Mouse (Mus musculus): ENCODE results near the gene Dtymk.
"Not testable (repeated sequence)": the region's sequence is repeated elsewhere in the genome, so short reads cannot be mapped to it uniquely, and the experiment has no call there.

Gene Dtymk

DNA sequence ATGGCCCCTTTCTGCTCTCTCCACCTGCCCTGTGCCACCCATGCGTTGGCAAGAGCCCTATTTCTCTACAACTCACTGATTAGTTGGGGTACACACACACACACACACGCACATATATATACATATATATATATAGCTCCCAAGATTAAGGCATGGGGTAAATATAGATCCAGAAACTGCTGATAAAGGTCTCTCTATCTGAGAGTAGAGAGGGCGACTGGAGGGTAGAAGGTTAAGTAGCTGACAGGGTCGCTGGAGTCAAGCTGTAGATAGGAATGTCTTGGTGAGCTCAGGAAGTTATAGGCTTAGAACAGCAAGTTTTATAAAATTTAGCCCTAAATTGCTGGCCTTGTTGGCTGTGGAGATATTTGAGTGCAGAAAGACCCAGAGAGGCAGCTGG lies 3.1 kb upstream of the Dtymk start:
- no peak for DNase-seq (ENCODE audit: low spot score)

DNA sequence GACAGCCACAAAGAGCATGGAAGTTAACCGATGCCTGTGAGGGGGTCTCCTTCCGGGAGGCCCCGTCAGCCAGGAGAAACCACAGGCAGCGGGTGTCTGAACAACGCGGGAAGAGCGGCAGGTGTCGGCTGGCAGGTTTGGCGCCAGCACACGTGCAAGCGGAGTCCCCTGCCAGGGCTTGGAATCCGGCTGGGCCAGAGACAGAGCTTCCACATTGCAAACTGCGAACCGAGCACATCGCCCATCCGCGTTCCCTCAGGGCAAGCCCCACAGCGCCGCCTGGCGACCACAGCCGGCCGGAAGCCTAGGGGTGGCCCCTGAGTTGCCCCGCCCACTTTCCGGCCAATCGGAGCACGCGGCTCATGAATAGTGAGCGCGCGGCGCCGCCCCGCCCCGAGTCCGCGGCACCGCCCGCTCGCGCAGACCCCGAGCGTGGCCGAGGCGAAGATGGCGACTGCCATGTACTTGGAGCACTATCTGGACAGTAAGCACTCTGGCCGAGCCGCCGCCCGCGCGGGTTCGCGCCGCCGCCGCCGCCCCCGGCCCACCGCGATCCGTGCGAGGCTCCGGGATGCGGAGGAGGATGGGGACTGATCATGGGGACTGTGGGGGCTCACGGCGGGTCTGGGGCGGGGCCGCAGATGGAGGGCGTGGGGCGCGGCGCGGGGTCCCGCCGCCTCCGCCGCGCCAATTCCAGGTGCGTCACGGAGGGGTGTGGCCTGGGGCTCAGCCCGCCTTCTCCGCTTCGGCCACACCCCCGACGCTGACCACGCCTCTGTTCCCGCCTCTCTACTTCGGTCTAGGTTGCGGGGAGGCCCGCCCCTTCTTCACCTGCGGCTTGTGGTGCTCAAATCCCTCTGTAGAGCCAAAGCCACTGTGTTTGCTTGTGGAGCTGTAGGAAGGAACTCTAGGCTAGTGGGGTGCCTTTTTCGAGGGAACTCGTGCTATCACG lies 2.1 kb upstream of the Dtymk start, which contains the start of gene Ing5:
TSS of gene Ing5 (plus strand) at position 410 of the 952 bp plus-strand sequence.
- peak; percentile 97 for DNase-seq (ENCODE audit: low spot score)

DNA sequence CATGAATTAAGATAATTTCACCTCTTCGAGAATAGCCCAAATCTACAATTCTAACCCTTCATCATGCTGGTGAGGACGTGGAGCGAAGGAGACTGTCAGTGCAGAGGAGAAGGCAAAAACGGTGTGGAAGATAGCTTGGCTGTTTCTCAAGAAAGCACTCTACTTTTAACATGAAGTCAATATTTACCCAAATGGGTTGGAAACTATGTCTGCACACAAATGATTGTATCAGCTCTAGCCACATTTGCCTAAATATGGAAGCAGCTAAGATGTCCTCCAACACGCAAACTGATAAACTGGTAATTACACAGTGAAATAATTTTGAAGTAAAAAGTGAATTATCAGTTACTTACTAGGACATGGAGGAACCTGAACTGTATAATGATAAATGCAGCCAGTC lies 1.0 kb upstream of the Dtymk start:
- peak; percentile 18 for DNase-seq (ENCODE audit: low spot score)

DNA sequence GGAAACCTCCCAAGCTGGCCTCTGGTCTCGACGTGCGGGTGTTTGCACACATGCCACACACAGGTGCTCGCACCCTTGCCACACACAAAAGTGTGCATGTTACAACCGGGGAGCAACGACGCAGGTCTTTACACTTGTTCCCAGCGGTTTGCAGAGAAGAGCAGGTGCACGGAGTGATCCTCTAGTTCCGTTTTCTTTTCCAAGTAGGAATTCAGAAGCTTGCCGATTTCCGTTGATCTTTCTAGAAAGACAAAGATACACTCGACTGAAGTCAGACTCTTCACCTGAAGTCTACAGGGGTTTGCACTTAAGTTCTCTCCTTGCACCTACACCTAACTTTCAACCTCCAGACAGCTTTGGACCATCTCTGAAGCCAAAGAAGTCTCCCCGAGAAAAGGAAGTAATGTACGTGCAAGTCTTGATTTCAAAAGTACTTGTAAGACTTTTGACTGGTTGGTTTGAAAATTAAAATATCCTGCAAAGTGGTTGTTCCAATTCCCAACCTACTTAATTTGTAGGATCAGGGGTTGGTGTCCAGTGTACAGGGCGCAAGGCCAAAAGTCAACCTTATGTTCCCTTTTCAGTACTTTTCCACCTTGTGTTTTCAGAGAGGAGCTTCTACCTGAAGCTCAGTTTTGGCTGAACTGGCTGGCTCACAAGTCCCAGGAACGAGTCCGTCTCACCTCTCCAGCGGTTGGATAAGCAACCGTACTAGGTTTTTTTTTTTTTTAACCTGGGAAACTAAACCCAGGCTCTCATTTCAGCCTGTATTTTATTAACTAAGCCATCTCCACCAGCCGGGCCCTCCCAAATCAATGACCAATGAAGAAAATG lies 847 bp downstream of the Dtymk start:
- no peak for DNase-seq (ENCODE audit: low spot score)

DNA sequence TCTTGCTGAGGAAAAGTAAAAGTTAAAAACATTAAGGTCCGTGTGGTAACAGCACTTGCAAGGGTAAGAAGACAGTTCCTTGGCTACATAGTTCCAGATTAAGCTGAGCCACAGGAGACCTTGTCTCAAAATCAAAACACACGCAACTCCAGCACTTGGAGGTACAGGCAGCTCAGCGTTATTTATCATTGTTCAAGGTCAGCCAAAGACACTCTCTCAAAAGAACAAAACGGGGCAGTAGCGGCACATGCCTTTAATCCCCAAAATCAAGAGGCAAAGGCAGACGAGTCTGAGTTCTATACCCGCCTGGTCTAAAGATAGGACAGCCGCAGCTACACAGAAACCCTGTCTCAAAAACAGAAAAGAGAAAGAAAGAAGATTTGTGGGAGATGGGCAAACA lies 5.8 kb downstream of the Dtymk start:
- DNase-seq (ENCODE audit: low spot score): no peak

DNA sequence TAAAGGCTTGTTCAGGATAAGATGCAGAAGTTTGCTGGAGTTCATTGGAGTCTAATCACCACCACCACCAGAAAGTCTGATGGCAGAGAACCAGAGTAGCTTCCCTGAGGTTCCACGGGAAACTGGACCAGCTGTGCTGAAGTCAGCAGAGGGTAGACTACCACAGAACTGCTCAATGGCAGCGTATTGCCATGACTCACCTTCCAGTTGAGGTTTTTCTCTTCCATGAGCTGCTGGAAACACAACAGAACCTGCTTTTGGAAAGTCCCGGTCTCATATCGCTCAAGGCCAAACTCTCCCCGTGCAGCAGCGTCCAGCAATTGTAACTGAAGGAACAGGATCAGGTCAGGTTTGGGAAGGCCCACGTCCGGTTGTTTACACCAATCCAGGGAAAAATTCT lies 7.2 kb downstream of the Dtymk start:
- DNase-seq (ENCODE audit: low spot score): no peak

DNA sequence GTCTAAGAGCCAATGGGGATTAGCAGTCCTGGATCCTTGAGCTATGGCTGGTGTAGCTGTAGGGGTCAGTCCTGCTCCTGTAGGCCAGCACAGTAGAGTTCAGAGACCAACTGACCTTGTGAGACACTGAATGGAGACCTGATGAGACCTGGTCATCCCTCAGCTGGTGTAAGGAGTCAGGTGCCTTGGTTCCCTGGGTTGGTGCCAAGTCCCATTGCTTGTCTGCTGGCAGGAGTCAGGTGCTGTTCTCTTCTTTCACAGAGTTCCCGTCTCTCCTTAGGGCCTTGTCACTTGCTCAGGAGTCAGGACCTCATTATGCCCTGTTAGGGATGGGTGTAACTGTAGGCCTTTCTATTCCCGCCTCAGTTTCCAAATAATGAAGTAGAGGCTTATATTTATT lies 14.8 kb downstream of the Dtymk start:
- no peak for DNase-seq (ENCODE audit: low spot score)

DNA sequence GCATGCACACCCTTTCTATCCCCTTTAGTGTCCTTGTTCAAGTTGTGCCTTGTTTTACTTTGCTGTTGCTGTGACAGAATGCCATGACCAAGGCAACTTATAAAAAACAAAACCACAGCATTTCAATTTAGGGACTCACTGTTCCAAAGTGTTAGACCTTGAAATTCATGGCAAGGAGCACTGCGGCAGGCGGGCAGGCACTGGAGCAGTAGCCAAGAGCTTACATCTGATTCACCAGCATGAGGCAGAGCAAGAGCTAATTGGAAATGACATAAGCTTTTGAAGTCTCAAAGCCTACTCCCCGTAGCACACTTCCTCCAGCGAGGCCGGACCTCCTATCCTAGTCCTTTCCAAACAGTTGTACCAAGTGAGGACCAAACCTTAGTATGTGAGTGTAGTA lies 25.0 kb downstream of the Dtymk start:
- DNase-seq (ENCODE audit: low spot score): no peak

DNA sequence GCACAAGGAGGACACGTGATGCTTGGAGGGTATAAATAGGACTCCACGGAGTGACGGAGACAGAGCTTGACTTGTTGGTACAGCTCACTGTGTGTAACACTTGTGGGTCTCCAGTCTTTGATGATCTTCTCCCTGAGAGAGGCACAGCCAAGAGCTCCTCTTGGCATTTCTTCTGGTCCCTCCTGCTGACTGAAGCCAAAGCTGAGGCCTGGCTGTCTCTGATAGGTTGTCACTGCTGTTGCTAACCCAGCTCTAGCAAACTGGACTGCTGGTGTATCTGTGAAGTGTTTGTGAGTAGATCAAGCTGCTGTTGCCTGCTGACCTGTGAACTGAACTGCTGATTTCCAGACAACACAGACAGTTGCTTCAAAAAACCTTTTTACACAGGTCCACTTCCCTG lies 31.8 kb downstream of the Dtymk start:
- no peak for DNase-seq (ENCODE audit: low spot score)

DNA sequence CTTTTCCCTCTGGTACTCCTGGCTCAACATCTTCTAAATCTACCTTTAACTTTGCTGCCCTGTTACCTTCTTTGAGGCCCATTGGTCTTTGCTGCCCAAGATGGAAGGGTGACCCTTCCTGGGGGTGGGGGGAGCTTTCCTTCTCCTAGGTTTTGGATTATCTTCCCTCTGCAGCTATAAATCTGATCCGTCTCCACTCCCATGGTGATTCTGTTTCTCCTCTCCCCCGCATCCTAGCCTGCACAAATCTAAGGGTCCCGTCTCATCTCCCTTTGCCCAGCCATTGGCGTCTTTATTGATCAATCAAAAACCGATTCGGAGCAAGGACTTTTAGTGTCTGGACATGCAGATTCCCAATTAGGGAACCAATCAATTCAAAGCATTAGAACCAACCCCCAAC lies 34.1 kb downstream of the Dtymk start:
- DNase-seq (ENCODE audit: low spot score): no peak

DNA sequence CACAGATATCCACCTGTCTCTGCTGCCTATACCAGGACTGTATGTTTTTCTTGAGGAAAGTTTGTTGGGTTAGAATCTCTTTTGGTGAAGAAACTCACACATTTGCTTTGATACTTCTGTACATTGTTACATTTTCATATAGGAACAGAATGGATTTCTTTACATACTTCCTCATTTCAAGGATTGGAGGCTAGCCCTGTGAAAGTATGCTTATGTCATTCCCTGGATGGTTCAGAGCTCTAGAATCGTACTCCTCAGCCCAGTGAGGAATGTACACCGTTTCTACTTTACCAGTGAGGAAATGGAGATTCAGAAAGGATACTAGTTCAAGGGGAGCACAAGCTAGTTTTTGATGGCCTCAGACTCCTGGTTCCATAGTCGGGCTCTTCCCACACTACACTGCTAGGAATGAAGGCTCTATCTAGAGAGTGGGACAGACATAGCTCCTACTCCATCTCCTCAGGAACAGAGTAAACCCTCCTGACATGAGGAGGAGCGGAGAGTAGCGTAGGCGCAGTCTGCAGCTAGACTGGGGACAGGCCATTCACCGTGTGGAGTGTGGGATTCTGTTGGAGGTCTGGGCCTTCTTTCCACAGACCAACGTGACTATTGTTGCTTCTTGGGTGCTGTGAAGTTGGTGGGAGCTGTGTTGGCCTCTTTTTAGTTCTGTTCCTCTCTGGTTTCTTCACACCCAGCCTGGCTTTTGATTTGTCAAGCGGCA lies 36.7 kb downstream of the Dtymk start:
- no peak for DNase-seq (ENCODE audit: low spot score)

DNA sequence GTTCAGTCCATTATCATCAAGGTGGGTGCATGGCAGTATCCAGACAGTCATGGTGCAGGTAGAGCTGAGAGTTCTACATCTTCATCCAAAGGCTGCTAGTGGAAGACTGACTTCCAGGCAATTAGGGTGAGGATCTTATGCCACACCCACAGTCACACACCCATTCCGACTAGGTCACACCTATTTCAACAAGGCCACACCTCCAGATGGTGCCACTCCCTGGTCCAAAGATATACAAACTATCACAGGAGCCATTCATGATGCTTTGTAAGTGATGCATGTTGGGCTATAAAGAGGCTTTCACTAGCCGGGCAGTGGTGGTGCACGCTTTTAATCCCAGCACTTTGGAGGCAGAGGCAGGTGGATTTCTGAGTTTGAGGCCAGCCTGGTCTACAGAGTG lies 38.2 kb downstream of the Dtymk start:
- DNase-seq (ENCODE audit: low spot score): not testable (repeated sequence)

DNA sequence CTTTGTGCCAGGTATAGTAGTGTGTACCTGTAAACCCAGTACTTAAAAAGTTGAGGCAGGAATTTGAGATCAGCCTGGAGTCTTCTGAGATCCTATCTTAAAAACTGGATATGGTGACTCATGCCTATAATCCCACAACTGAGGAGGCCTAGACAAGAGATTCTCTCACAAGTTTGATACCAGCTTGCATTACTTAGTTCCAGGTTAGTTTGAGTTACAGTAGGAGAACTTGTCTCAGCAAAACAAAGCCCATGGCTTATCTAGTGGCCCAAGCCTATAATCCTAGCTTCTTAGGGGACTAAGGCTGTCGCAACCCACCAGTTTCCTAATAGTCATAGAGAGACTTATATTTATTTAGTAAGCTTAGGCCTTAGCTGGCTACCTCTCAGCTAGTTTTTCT lies 41.7 kb downstream of the Dtymk start:
- no peak for DNase-seq (ENCODE audit: low spot score)

DNA sequence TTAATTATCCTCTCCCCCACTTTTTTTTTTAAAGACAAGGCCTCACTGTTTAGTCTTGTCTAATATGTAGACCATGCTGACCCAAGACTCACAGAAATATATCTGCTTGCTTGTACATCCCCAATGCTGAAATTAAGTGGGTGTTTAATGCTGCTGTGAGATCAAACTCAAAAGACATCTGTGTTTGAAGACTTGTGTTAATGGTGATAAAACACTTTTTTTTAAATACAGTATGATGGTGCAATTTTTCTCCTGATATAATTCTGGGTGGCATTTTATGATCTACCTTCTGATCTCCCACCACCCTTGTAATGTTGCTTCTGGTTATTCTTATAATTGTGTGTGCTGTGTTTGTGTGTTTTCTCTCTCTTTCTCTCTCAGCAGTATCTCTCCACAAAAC lies 45.6 kb downstream of the Dtymk start:
- DNase-seq (ENCODE audit: low spot score): no peak

DNA sequence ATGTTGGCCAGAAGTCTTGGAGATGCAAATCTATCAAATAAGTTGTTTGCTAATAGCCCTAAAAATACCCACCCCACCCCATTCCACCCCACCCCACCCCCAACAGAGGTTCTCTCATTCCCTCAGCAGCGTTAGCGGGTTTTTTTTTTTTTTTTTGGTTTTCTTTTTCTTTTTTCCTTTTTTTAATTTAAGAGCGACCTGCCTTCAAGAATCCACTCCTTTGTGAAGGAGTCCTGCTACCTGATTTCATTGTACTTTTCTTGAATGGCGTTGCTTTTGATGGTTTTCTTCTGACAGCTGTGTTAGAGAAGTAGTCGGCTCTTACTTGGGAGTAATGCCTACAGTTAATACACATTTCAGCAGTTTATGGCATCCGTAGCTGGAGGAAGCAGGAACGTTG lies 46.1 kb downstream of the Dtymk start:
- peak; percentile 10 for DNase-seq (ENCODE audit: low spot score)

DNA sequence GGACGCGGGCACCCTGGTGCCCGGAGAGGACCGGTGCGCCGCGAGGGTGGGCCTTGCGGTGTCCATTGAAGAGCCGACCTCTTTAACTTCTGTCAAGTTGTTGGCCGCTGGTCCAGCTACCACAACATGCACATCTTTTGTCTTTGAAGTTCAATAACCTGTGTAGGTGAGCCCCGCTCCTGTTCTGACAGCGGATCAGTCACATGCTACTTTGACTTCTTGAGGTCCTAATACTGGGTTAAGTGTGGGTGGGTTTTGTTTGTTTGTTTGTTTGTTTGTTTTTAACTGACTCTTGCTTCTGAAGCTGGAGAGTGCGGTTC lies 46.5 kb downstream of the Dtymk start:
- DNase-seq (ENCODE audit: low spot score): peak; percentile 75

DNA sequence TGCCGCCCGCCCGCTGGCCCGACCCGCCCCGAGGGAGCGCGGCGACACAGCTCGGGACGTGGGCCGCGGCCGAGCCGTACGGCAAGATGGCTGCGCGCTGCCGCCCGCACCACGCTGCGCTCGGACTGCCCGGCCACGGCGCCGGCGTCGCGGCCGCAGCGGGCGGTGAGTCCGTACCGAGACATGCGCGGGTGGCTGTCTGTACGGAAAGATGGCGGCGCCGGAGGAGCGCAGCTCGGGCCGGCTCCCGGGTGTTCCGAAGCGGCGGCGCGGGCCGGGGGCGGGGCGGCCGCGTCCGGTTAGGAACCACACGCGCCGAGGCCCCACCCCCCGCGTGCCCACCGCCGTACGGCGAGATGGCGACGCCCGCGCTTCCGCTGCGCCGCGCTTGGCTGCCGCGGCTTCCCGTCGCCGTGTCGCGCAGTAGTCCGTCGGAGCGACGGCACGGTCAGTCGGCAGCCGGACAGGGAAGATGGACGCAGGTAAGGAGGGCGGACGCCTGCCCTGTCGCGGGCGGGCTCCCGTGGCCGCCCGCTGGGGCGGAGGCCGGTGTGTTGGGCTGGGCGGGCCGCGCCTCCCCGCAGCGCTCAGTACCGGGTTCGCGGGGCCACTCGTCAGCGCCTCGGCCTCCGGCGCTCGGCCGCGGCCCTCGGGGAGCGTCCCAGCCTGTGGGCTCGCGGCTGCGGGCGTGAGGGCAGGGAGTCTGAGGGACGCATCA lies 47.0 kb downstream of the Dtymk start, which contains the start of gene Thap4:
TSS of gene Thap4 (minus strand) at position 292 of the 718 bp plus-strand sequence.
- peak; percentile 90 for DNase-seq (ENCODE audit: low spot score)

DNA sequence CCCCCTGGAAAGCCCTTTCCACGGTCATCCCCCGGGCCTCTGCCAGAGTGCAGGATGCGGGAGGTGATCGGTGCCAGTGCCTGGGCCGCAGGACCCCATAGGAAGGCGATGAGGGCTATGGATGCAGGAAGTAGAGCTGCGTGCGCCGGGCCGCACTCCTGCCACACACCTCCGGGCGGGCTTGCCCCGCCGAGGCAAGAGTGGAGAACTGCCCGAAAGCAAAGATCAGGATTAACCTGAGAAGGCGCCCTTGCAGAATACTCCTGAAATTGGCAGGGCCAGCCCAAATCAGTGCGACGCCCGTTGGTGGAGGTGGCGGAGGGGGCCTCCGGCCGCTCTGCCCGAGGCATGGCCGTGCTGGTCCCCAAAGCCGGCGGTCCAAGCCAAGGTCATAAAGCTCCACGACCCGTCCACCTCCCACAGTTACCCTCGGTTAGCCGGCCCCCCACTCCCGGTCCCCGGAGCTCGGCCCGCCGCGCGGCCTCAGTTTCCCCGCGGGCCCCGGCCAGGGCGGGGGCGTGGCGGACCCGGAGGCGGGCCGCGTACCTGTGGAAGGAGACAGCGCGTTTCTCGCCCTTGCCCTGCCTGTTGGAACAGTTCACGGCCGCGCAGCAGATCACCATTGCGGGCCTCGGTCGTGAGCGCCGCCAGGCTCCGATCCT lies 47.7 kb downstream of the Dtymk start:
- peak; percentile 60 for DNase-seq (ENCODE audit: low spot score)

DNA sequence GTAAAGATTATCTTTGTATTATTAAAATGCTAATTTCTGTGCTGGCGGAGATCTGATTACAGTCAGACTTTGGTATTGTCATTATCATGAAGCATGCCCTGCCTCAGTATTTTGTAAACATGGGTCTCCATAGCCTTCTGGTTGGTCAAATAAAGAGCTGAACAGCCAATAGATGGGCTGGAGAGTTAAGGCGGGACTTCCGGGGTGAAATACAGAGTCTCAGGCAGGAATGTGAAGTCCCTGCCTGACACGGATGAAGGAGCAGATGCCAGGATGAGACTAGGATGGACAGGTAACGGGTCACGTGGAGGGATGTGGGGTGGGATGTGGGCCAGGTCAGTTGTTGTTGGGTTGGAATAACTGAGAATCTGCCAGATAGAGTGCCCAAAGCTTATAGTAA lies 50.4 kb downstream of the Dtymk start, which contains the start of gene Atg4b:
TSS of gene Atg4b (plus strand) at position 211 of the 400 bp plus-strand sequence.
- no peak for DNase-seq (ENCODE audit: low spot score)

DNA sequence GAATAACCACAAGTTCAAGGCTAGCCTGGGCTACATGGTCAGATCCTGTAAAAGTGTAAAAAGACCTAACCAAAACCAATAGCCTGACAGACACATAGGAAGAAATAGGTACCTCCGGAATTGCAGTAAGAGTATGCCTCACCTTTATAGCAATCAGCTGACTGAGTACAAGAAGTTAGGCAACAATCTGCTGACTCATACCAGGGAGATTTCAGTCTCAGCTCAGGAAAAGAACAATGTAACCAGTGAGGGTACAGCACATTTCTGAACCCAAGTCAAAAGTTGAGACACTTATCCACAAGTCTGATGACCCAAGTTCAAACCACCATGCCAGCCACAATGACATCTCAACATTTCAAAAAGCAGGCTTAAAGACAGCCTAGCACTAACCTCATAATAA lies 53.2 kb downstream of the Dtymk start:
- DNase-seq (ENCODE audit: low spot score): no peak

DNA sequence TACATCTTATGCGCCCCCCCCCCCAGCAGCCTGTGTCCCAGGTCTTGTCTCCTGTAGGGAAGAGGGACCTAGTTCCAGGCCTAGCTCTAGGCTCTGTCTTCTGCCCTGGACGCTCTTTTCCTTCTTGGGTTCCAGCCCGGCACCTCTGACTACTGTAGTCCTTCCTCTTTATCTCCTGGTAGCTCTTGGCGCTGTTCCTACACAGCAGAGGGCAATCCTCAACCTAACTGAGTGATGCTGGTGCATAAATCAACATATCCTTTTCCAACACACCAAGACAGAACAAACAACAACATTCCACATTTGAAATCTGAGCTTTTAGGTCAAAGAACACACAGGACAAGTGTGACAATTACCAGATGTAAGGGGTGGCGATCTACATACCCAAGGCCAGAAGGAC lies 55.6 kb downstream of the Dtymk start:
- peak; percentile 13 for DNase-seq (ENCODE audit: low spot score)

All from MN1 (cell line).